Mouse (Mus musculus): Measurements from ENCODE around the gene Polq. TPM values are rescaled to one million over a fixed set of nuclear protein-coding genes. Genes with fewer than 3 reads are reported as not detected.

The Polq gene
- under 1 TPM; 0.58 to 0.79 TPM for total RNA-seq (2023)

DNA sequence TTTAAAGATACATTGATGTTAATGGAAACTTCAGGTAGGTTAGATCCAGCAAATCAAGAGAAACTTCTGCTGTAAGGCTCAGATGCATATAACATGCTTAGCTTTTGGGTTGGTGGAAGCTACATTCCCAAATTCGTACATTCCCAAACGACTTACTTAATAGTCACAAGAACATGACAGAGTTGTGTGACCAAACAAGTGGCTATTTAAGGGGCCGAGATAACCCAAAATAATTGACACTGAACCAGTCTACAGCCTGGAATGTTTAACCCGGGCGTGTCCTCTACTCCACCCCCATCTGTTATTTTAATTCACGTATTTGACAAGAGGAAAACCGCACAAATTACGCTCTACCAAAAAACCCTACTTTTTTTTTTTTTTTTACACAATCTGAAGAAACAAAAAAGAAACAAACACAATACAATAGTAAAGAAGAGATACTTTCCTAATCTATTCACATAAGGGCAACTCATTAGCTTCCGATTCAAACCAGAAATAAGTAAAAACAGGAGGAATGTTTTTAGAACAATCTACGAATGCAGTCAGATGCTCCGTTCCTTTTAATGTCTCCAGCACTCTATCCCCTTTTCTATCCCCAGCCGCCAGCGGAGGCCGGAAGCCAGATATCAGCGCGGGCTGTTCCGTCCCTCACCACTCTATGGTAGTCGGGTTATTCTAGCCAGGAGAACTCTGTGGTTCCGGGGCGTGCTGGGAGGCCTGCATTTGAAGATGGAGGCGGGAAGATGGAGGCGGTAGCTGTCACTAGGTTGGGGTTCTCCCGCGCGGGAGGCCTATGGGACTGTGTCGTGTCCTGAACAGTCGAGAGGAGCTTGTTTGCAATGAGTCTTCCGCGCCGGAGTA lies at the start of gene Polq:
Polq (plus strand) TSS at position 726 of the 861 bp plus-strand sequence.

GRCm38 (mm10) chr16:36989999-36990625 lies 21.5 kb upstream of the Polq start, which contains the start of gene Fbxo40:
Gene Fbxo40, minus strand, starts transcription at chr16:36990467.

Other genes starting within 250 kb of the Polq start
- 10 to 100 TPM; 24.7 to 32.9 TPM for gene Slc15a2, start 226.8 kb upstream of the Polq start, total RNA-seq (2023)
- gene Iqcb1, start 183.4 kb upstream of the Polq start, total RNA-seq (2023): 10 to 100 TPM; 11.6 to 12.8 TPM
- gene Eaf2, start 136.8 kb upstream of the Polq start, total RNA-seq (2023): 1 to 10 TPM; 2.0 to 3.0 TPM
- gene Golgb1, start 136.6 kb upstream of the Polq start, total RNA-seq (2023): 10 to 100 TPM; 39.1 to 42.7 TPM
- gene Hcls1, start 76.8 kb upstream of the Polq start, total RNA-seq (2023): 100 to 1,000 TPM; 424 to 435 TPM
- gene Fbxo40, start 21.3 kb upstream of the Polq start, total RNA-seq (2023): under 1 TPM in 1 of 2 experiments, not detected in 1; 0.18 TPM

Measured in monocyte, adult 59 days (primary cell).